Mouse (Mus musculus) myocyte (in vitro differentiated cells): ENCODE measurements around the gene Tent5b.

Source experiments
- CEBPB ChIP-seq: IDR thresholded peaks from 2 replicates; pipeline ENCODE4 v1.6.1; 2011; ENCODE audit warnings: mild to moderate bottlenecking, moderate library complexity; ENCODE audit not compliant: poor library complexity, insufficient read depth, severe bottlenecking
- E2F4 ChIP-seq: IDR thresholded peaks from one replicate; pipeline ENCODE4 v1.6.1; 2011; ENCODE audit warnings: mild to moderate bottlenecking, control low read depth, moderate library complexity; ENCODE audit not compliant: insufficient read depth
- MYOD1 ChIP-seq, 3 experiments: IDR thresholded peaks; one replicate each; pipeline ENCODE4 v1.6.1; 2011; ENCODE audit warnings: control low read depth in 2 of 3, low read depth in 2 of 3, mild to moderate bottlenecking in 2 of 3, moderate library complexity in 1 of 3; ENCODE audit not compliant: insufficient read length in 2 of 3, control insufficient read depth in 1 of 3
- MYOG ChIP-seq, 3 experiments: IDR thresholded peaks; one replicate each; pipeline ENCODE4 v1.6.1; 2011; ENCODE audit warnings: control low read depth in 2 of 3, low read depth in 2 of 3, mild to moderate bottlenecking in 2 of 3; ENCODE audit not compliant: insufficient read length in 2 of 3, control insufficient read depth in 1 of 3, insufficient read depth in 1 of 3
- POLR2A ChIP-seq: IDR thresholded peaks from one replicate; pipeline ENCODE4 v1.6.1; 2011; ENCODE audit warnings: low read depth, mild to moderate bottlenecking, control low read depth, moderate library complexity; ENCODE audit not compliant: insufficient read length
- POLR2AphosphoS2 ChIP-seq: IDR thresholded peaks from one replicate; pipeline ENCODE4 v1.6.1; 2011; ENCODE audit warnings: low read depth, control low read depth; ENCODE audit not compliant: insufficient read length
- REST ChIP-seq: IDR thresholded peaks from one replicate; pipeline ENCODE4 v1.6.1; 2011; ENCODE audit warnings: mild to moderate bottlenecking, control low read depth, moderate library complexity; ENCODE audit not compliant: insufficient read depth, insufficient read length
- SRF ChIP-seq: IDR thresholded peaks from one replicate; pipeline ENCODE4 v1.6.1; 2011; ENCODE audit warnings: low read depth; ENCODE audit not compliant: control insufficient read depth, insufficient read length
- TCF3 ChIP-seq: IDR thresholded peaks from one replicate; pipeline ENCODE4 v1.6.1; 2011; ENCODE audit warnings: low read depth, control low read depth; ENCODE audit not compliant: insufficient read length
- USF1 ChIP-seq: IDR thresholded peaks from one replicate; pipeline ENCODE4 v1.6.1; 2011; ENCODE audit warnings: low read depth, mild to moderate bottlenecking, control low read depth, moderate library complexity

GRCm38 (mm10) chr4:133486673-133487357 is 6.9 kb downstream of the Tent5b start:
- TF ChIP-seq POLR2A (no peak), POLR2AphosphoS2 (no peak), E2F4 (no peak), CEBPB (no peak), MYOD1 (IDR thresholded peaks at IDR 0.05; ENCODE audit: control insufficient read depth in 1 of 3, insufficient read length in 2 of 3, low read depth in 2 of 3) (no peak), MYOG (IDR thresholded peaks at IDR 0.05; ENCODE audit: control insufficient read depth in 1 of 3, insufficient read depth in 1 of 3, insufficient read length in 2 of 3, low read depth in 2 of 3) (no peak), REST (no peak), SRF (no peak), USF1 (no peak), TCF3 (no peak)
